Mouse (Mus musculus) lung, postnatal 0 days (tissue): ENCODE measurements around the gene Chrnb1.

Experiments used
- CTCF ChIP-seq: IDR thresholded peaks from 2 replicates; pipeline ENCODE4 v1.5.1; 2016; ENCODE audit warnings: antibody characterized with exemption, mild to moderate bottlenecking
- EP300 ChIP-seq: IDR thresholded peaks from 2 replicates; pipeline ENCODE4 v1.6.1; 2016; ENCODE audit warnings: antibody characterized with exemption, mild to moderate bottlenecking, control low read depth

GRCm38 (mm10) chr11:69784793-69785272 lies 10.9 kb downstream of the Chrnb1 start:
- TF ChIP-seq CTCF = no peak
- TF ChIP-seq EP300 = 0 out of 2 replicates have a peak, but pooled peaks have one; percentile 15
